Mouse (Mus musculus) heart, embryonic 12.5 days (tissue): ENCODE results near the gene Unc5c. TPM values are rescaled to one million over a fixed set of nuclear protein-coding genes. Genes with fewer than 3 reads are reported as not detected.

ENCODE experiments used
- ATAC-seq: fragments of 200-750 bp; cut with Nextera tagmentation; 2 replicates; pipeline ENCODE4 v1.8.0; 2017; ENCODE audit warnings: moderate TSS enrichment, moderate library complexity; ENCODE audit not compliant: insufficient number of reproducible peaks, low FRiP score
- H3K27ac ChIP-seq: fragments of 300-500 bp; sonication (generic); 2 replicates; pipeline ENCODE4 v1.5.1; 2016; ENCODE audit warnings: mild to moderate bottlenecking, moderate library complexity; ENCODE audit not compliant: poor library complexity, severe bottlenecking
- H3K27me3 ChIP-seq: fragments of 300-500 bp; sonication (generic); replicated peaks from 2 replicates; pipeline ENCODE4 v1.6.1; 2016; ENCODE audit warnings: mild to moderate bottlenecking, moderate library complexity
- H3K36me3 ChIP-seq: fragments of 300-500 bp; sonication (generic); 2 replicates; pipeline ENCODE4 v1.6.1; 2016; ENCODE audit warnings: mild to moderate bottlenecking, moderate library complexity
- H3K4me1 ChIP-seq: fragments of 300-500 bp; sonication (generic); replicated peaks from 2 replicates; pipeline ENCODE4 v1.6.1; 2016; ENCODE audit warnings: mild to moderate bottlenecking
- H3K4me2 ChIP-seq: fragments of 300-500 bp; sonication (generic); 2 replicates; pipeline ENCODE4 v1.6.1; 2016; ENCODE audit warnings: mild to moderate bottlenecking, moderate library complexity
- H3K4me3 ChIP-seq: fragments of 300-500 bp; sonication (generic); 2 replicates; pipeline ENCODE4 v1.5.1; 2016; ENCODE audit warnings: mild to moderate bottlenecking
- H3K9ac ChIP-seq: fragments of 300-500 bp; sonication (generic); 2 replicates; pipeline ENCODE4 v1.6.1; 2016; ENCODE audit warnings: mild to moderate bottlenecking, moderate library complexity
- H3K9me3 ChIP-seq: fragments of 300-500 bp; sonication (generic); replicated peaks from 2 replicates; pipeline ENCODE4 v1.6.1; 2016; ENCODE audit warnings: mild to moderate bottlenecking, moderate library complexity
- WGBS: fragments of 180-500 bp; shearing (Covaris S2); methylation state at CpG from one replicate; pipeline ENCODE4 v1.1.7; 2016; 5-methylcytosine and 5-hydroxymethylcytosine counted together
- polyA plus RNA-seq: library from polyadenylated mRNA; unstranded; fragments of >200 nt; fragmentation: Nextera tagmentation; extraction: Ambion mirVana; gene quantifications from 2 replicates; pipeline ENCODE4 v1.2.1, GENCODE M21; 2016

Unc5c gene
- polyA plus RNA-seq, 1 experiment from 2014 or later = 5.6 TPM

DNA sequence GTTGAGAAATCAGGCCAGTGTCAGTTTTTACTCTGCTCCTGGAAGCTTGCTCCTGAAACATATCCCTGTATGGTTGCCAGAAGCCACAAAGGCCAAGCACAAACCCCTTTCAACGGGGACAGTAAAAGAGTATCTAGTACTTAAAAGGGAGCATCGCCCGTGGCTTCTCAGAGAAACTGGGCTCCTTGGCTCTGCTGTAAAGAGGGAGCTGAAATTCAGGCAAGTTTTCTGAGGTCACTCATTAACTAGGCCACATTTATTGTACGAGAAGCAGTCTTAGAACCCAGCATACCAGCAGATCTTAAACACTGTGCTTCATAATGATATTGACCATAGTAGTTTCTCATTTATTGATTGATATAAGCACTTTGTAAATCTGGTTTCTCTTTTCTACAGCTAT is 317.5 kb downstream of the Unc5c start:
- no peak overlapping the region for H3K4me3 ChIP-seq
- H3K4me1 ChIP-seq = no peaks in the 10 kb centered on the region
- ATAC-seq = no peak
- H3K4me2 ChIP-seq = no peak overlapping the region
- H3K27ac ChIP-seq = no peak overlapping the region
- 78% methylated on average over 4 of the region's 4 CpGs for WGBS
- no peak overlapping the region for H3K9ac ChIP-seq
- no peaks in the 10 kb centered on the region for H3K9me3 ChIP-seq
- H3K36me3 ChIP-seq = no peaks in the 10 kb centered on the region
- no peaks in the 10 kb centered on the region for H3K27me3 ChIP-seq

- no peak for ATAC-seq
- H3K27ac ChIP-seq = no peak overlapping the region
- no peaks in the 10 kb centered on the region for H3K27me3 ChIP-seq
- no peaks in the 10 kb centered on the region for H3K4me1 ChIP-seq
- H3K4me2 ChIP-seq = no peak overlapping the region
- H3K9me3 ChIP-seq = no peaks in the 10 kb centered on the region
- H3K9ac ChIP-seq = no peak overlapping the region
- no peak overlapping the region for H3K4me3 ChIP-seq
- no peaks in the 10 kb centered on the region for H3K36me3 ChIP-seq
- 79% methylated on average over 8 of the region's 8 CpGs for WGBS
Measured at GRCm38 (mm10) chr3:141791026-141791780, 326.2 kb downstream of the Unc5c start.

DNA sequence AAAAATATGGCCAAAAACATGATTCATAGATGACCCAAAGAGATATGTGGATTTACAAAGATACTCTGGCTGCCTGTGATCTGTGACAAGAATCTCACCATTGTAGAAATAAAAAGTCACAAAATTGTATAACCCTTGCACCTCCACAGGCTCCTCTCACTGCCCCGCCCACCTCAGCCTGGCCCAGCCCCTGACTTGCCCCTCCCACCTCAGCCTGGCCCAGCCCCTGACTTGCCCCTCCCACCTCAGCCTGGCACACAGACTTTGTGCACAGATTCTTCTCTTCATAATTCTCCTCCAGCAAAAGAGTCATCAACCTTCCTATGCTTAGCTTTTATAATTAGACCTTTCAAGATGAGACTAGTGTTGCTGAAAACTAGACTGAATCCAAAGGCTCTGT is 327.1 kb downstream of the Unc5c start:
- Histone ChIP-seq H3K9ac (no peak overlapping the region), H3K27ac (no peak overlapping the region), H3K9me3 (no peaks in the 10 kb centered on the region), H3K4me2 (no peak overlapping the region), H3K36me3 (no peaks in the 10 kb centered on the region), H3K4me1 (no peaks in the 10 kb centered on the region), H3K4me3 (no peak overlapping the region), H3K27me3 (no peaks in the 10 kb centered on the region)
- no peak for ATAC-seq
- 50% methylated on average over 1 of the region's 1 CpGs for WGBS

GRCm38 (mm10) chr3:141793755-141794154 is 328.7 kb downstream of the Unc5c start:
- Histone ChIP-seq H3K4me2 (no peak overlapping the region), H3K27ac (no peak overlapping the region), H3K4me3 (no peak overlapping the region), H3K27me3 (no peaks in the 10 kb centered on the region), H3K9ac (no peak overlapping the region), H3K9me3 (no peaks in the 10 kb centered on the region), H3K4me1 (no peaks in the 10 kb centered on the region), H3K36me3 (no peaks in the 10 kb centered on the region)
- 85% methylated on average over 2 of the region's 2 CpGs for WGBS
- no peak for ATAC-seq

GRCm38 (mm10) chr3:141794371-141794770 is 329.4 kb downstream of the Unc5c start:
- WGBS = 70% methylated on average over 3 of the region's 3 CpGs
- H3K27me3 ChIP-seq = no peaks in the 10 kb centered on the region
- no peaks in the 10 kb centered on the region for H3K36me3 ChIP-seq
- H3K4me1 ChIP-seq = no peaks in the 10 kb centered on the region
- no peak overlapping the region for H3K9ac ChIP-seq
- no peak overlapping the region for H3K27ac ChIP-seq
- no peak overlapping the region for H3K4me2 ChIP-seq
- ATAC-seq = no peak
- H3K4me3 ChIP-seq = no peak overlapping the region
- no peaks in the 10 kb centered on the region for H3K9me3 ChIP-seq

GRCm38 (mm10) chr3:141797372-141797771 is 332.4 kb downstream of the Unc5c start:
- Histone ChIP-seq H3K27ac (no peak overlapping the region), H3K4me3 (no peak overlapping the region), H3K4me1 (no peaks in the 10 kb centered on the region), H3K36me3 (no peaks in the 10 kb centered on the region), H3K9me3 (no peaks in the 10 kb centered on the region), H3K27me3 (no peaks in the 10 kb centered on the region), H3K4me2 (no peak overlapping the region), H3K9ac (no peak overlapping the region)
- no peak for ATAC-seq

DNA sequence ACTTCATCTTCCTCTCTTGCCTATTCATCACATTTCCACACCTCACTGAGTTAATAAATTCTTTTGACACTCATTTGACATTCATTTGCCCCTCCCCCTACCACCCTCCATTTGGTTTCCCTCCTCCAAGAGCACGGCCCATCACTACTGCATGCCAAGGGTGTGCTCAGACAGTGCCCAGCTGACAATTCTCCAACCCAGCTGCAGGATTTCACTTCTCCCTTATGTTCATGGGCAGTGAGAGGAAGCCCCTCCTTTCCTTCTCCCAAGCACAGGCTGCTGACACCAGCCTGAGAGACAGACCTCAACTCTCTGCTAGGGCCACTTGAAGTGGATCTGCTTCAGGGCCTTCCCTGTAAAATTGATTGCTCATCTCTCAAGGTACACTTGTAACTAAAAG is 332.8 kb downstream of the Unc5c start:
- Histone ChIP-seq H3K36me3 (no peaks in the 10 kb centered on the region), H3K4me2 (no peak overlapping the region), H3K4me3 (no peak overlapping the region), H3K4me1 (no peaks in the 10 kb centered on the region), H3K9ac (no peak overlapping the region), H3K27me3 (no peaks in the 10 kb centered on the region), H3K27ac (no peak overlapping the region), H3K9me3 (no peaks in the 10 kb centered on the region)
- no peak for ATAC-seq
- 54% methylated on average over 1 of the region's 1 CpGs for WGBS

DNA sequence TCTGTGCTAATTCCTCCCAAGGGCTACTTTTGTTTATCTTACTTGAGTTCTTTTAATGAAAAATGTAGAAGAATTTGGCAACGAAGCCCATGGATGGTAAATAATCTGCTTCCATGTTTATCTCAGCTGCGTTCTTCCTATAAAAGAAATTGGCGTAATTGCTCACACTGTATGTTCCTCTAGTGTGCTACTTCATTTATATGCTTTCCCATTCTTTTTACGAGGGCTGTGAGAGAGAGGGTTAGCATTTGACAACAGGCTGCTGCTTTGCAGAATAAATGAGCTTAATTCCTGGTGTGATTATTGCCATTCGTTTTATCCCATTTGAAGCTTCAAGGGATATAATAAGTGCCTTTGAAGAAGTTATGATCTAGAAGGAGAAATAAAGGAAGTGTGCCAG is 339.1 kb downstream of the Unc5c start:
- Histone ChIP-seq H3K36me3 (no peaks in the 10 kb centered on the region; the same call in 1 of the 2 replicates), H3K27ac (no peak overlapping the region), H3K9me3 (no peaks in the 10 kb centered on the region), H3K27me3 (no peaks in the 10 kb centered on the region), H3K4me3 (no peak overlapping the region), H3K9ac (no peak overlapping the region), H3K4me1 (no peaks in the 10 kb centered on the region), H3K4me2 (no peak overlapping the region)
- no peak for ATAC-seq
- WGBS = 77% methylated on average over 5 of the region's 5 CpGs

GRCm38 (mm10) chr3:141809581-141809980 is 344.6 kb downstream of the Unc5c start:
- Histone ChIP-seq H3K9ac (no peak overlapping the region), H3K4me3 (no peak overlapping the region), H3K27ac (no peak overlapping the region), H3K27me3 (no peaks in the 10 kb centered on the region), H3K4me2 (no peak overlapping the region), H3K4me1 (no peaks in the 10 kb centered on the region), H3K9me3 (no peaks in the 10 kb centered on the region), H3K36me3 (no peaks in the 10 kb centered on the region)
- WGBS = 64% methylated on average over 3 of the region's 3 CpGs
- no peak for ATAC-seq

DNA sequence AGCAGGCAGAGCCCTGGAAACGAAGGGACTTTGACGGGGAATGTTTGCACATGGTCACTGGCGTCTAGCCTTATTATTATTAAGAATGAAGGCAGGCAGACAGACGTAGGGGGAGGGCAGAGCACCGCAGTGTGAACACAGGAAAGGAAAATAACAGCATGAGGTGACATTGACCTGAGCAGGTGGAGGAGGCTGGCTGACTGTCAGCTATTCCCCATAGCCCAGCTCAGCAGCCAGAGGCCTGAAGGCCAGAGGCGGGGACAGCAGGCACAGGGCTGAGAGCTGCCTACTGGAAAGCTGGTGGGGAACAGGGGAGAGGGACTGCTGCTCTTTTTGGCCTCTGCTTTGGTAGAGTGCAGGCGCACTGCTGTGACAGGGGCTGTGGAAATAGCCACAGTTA is 345.9 kb downstream of the Unc5c start:
- no peaks in the 10 kb centered on the region for H3K27me3 ChIP-seq
- ATAC-seq = no peak
- H3K9ac ChIP-seq = no peak overlapping the region
- H3K27ac ChIP-seq = no peak overlapping the region
- 54% methylated on average over 7 of the region's 7 CpGs for WGBS
- H3K4me2 ChIP-seq = no peak overlapping the region
- H3K36me3 ChIP-seq = no peaks in the 10 kb centered on the region
- H3K4me3 ChIP-seq = no peak overlapping the region
- no peaks in the 10 kb centered on the region for H3K4me1 ChIP-seq
- H3K9me3 ChIP-seq = no peaks in the 10 kb centered on the region

- no peak overlapping the region for H3K4me3 ChIP-seq
- H3K9ac ChIP-seq = no peak overlapping the region
- H3K4me2 ChIP-seq = no peak overlapping the region
- no peaks in the 10 kb centered on the region for H3K27me3 ChIP-seq
- H3K27ac ChIP-seq = no peak overlapping the region
- H3K36me3 ChIP-seq = no peaks in the 10 kb centered on the region
- ATAC-seq = no peak
- WGBS = 15% methylated on average over 2 of the region's 2 CpGs
- H3K4me1 ChIP-seq = no peaks in the 10 kb centered on the region
- H3K9me3 ChIP-seq = no peaks in the 10 kb centered on the region
Measured at GRCm38 (mm10) chr3:141811348-141811747, 346.3 kb downstream of the Unc5c start.

DNA sequence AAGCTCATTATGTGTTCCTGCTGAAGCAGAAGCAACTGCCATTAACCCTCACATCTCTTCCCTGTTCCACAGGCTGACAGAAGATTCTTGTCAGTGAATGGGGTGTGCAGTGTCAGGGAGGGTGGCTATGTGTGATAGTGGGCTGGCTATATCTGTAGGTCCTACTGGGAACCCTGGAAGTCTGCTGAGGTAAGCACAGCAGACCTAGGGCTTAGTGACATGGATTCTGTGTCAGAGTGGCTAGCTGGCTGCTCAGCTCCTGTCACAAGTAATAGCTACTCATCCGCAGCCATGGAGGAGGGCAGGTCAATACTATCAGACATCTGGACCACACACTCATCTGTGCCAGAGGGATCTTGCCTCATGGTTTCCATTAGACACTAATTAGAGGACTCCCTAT is 349.8 kb downstream of the Unc5c start:
- 76% methylated on average over 1 of the region's 1 CpGs for WGBS

More for the DNA sequence above, 349.8 kb downstream of the Unc5c start:
- H3K9me3 ChIP-seq = no peaks in the 10 kb centered on the region
- no peak for ATAC-seq
- no peak overlapping the region for H3K27ac ChIP-seq
- no peak overlapping the region for H3K4me2 ChIP-seq
- H3K4me3 ChIP-seq = no peak overlapping the region
- no peaks in the 10 kb centered on the region for H3K4me1 ChIP-seq
- no peaks in the 10 kb centered on the region for H3K27me3 ChIP-seq
- H3K9ac ChIP-seq = no peak overlapping the region
- H3K36me3 ChIP-seq = no peaks in the 10 kb centered on the region
